13 mouse cellular contexts compared by ENCODE assay signal in the genomic region with DNA sequence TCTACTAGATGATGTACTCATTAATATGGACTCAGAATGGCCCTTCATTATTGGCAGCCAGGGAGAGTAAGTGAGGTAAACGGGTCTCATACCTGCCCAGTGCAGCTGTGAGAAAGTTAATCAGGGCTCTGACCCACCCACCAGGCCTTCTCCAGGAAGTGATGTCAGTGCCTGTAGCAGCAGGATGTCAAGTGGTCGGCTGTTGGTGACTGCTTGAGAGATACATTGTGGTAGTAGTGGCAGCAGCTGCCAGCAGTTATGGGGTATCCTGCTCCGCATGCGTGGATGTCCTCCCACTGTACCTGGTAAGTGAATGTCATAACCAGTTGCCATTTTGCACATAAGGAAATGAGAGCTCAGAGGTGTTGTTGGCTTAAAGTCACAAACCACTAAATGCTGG. TPM values are rescaled to one million over a fixed set of nuclear protein-coding genes. Genes with fewer than 3 reads are reported as not detected.
A peak's percentile ranks its signal among the peaks of the same experiment; 100 is the strongest.
DNase-seq lines count a peak whose midpoint lies in the region; ATAC-seq and TF ChIP-seq lines count a peak whose summit lies in the region.
"Had no signal": no experiment of that assay in that cellular context is flagged by ENCODE, and none has a peak within 500 bp of the region (broad histone marks: within the 10 kb centered on the region; RNA-seq: fewer than 3 reads in every experiment).

No protein-coding gene starts in this region.

- intact Hi-C loops in heart, postnatal 10 days (cut with DNase I), result no loop called here

- 78% methylated on average over 4 of the region's 4 CpGs for WGBS in midbrain, embryonic 13.5 days
- WGBS in midbrain, embryonic 11.5 days, result 84% methylated on average over 4 of the region's 4 CpGs
- 59% methylated on average over 4 of the region's 4 CpGs for WGBS in forebrain, postnatal 0 days
- 75% methylated on average over 4 of the region's 4 CpGs for WGBS in midbrain, embryonic 15.5 days

- no peaks in the 10 kb centered on the region for H3K9me3 ChIP-seq in midbrain, embryonic 13.5 days
- no peaks in the 10 kb centered on the region for H3K9me3 ChIP-seq in midbrain, embryonic 11.5 days (ENCODE audit: control insufficient read depth, low read length)
- no peaks in the 10 kb centered on the region for H3K9me3 ChIP-seq in forebrain, postnatal 0 days (ENCODE audit: low read length)
- H3K9me3 ChIP-seq in midbrain, embryonic 15.5 days, result no peaks in the 10 kb centered on the region
- H3K9me3 ChIP-seq: embryonic facial prominence, embryonic 13.5 days had no signal

- no peak for DNase-seq in midbrain, embryonic 11.5 days (ENCODE audit: low spot score, missing footprints)
- no peak for DNase-seq in forebrain, postnatal 0 days
- peak; percentile 52 for DNase-seq in thymus, postnatal 25 days
- DNase-seq in kidney, postnatal 10 days, result no peak
- DNase-seq in layer of hippocampus, adult 9-10 months (ENCODE audit: low spot score), result no peak
- DNase-seq in heart, postnatal 10 days, result no peak
- DNase-seq: adrenal gland, adult 8-10 months; cerebellum, adult 8-10 months; gastrocnemius, postnatal 10 days; lung, postnatal 4 days had no signal

- H3K27me3 ChIP-seq in midbrain, embryonic 13.5 days, result no peaks in the 10 kb centered on the region
- no peaks in the 10 kb centered on the region for H3K27me3 ChIP-seq in midbrain, embryonic 11.5 days (ENCODE audit: control insufficient read depth, insufficient read depth, low read length)
- H3K27me3 ChIP-seq in forebrain, postnatal 0 days (ENCODE audit: insufficient read depth, low read length), result no peaks in the 10 kb centered on the region
- H3K27me3 ChIP-seq in midbrain, embryonic 15.5 days (replicated peaks), result no peaks in the 10 kb centered on the region
- H3K27me3 ChIP-seq: embryonic facial prominence, embryonic 13.5 days had no signal

- no peak overlapping the region for H3K4me3 ChIP-seq in midbrain, embryonic 13.5 days (replicated peaks)
- H3K4me3 ChIP-seq in midbrain, embryonic 11.5 days (ENCODE audit: low read depth, low read length), result no peak overlapping the region
- no peak overlapping the region for H3K4me3 ChIP-seq in forebrain, postnatal 0 days (ENCODE audit: low read depth, low read length)
- no peak overlapping the region for H3K4me3 ChIP-seq in midbrain, embryonic 15.5 days
- H3K4me3 ChIP-seq: embryonic facial prominence, embryonic 13.5 days had no signal

- H3K36me3 ChIP-seq in midbrain, embryonic 13.5 days, result peaks cover 10% of the 10 kb centered on the region; the same call in 1 of the 2 replicates
- no peaks in the 10 kb centered on the region for H3K36me3 ChIP-seq in midbrain, embryonic 11.5 days (ENCODE audit: control insufficient read depth, insufficient read depth, low read length)
- H3K36me3 ChIP-seq in forebrain, postnatal 0 days (ENCODE audit: insufficient read depth), result peaks cover 11% of the 10 kb centered on the region; the same call in 1 of the 2 replicates
- no peaks in the 10 kb centered on the region; the same call in 1 of the 2 replicates for H3K36me3 ChIP-seq in midbrain, embryonic 15.5 days (replicated peaks)
- H3K36me3 ChIP-seq: embryonic facial prominence, embryonic 13.5 days had no signal

- H3K9ac ChIP-seq in midbrain, embryonic 13.5 days (replicated peaks), result no peak overlapping the region
- H3K9ac ChIP-seq in midbrain, embryonic 11.5 days (ENCODE audit: low read length), result no peak overlapping the region
- no peak overlapping the region for H3K9ac ChIP-seq in forebrain, postnatal 0 days
- H3K9ac ChIP-seq in midbrain, embryonic 15.5 days, result no peak overlapping the region
- H3K9ac ChIP-seq: embryonic facial prominence, embryonic 13.5 days had no signal

- H3K27ac ChIP-seq in midbrain, embryonic 13.5 days, result peak overlapping the region; percentile 69
- no peak overlapping the region for H3K27ac ChIP-seq in midbrain, embryonic 11.5 days (ENCODE audit: low read depth, low read length)
- H3K27ac ChIP-seq in forebrain, postnatal 0 days (ENCODE audit: low read depth, low read length), result peak overlapping the region; percentile 42; the same call in 1 of the 2 replicates
- H3K27ac ChIP-seq in midbrain, embryonic 15.5 days, result peak overlapping the region; percentile 53
- H3K27ac ChIP-seq: embryonic facial prominence, embryonic 13.5 days had no signal

- H3K4me2 ChIP-seq in midbrain, embryonic 13.5 days (replicated peaks), result no peak overlapping the region
- no peak overlapping the region for H3K4me2 ChIP-seq in midbrain, embryonic 11.5 days
- no peak overlapping the region for H3K4me2 ChIP-seq in forebrain, postnatal 0 days (ENCODE audit: low read depth)
- no peak overlapping the region for H3K4me2 ChIP-seq in midbrain, embryonic 15.5 days
- H3K4me2 ChIP-seq: embryonic facial prominence, embryonic 13.5 days had no signal

- no peak for ATAC-seq in midbrain, embryonic 13.5 days
- no peak for ATAC-seq in midbrain, embryonic 11.5 days (ENCODE audit: low FRiP score)
- ATAC-seq in forebrain, postnatal 0 days, result peak; percentile 28; the same call in 1 of the 2 replicates
- peak; percentile 19; the same call in 1 of the 2 replicates for ATAC-seq in midbrain, embryonic 15.5 days (replicated peaks)

- no peak for TF ChIP-seq CTCF in forebrain, postnatal 0 days (IDR thresholded peaks at IDR 0.05; ENCODE audit: low read depth)

- H3K4me1 ChIP-seq in midbrain, embryonic 13.5 days (replicated peaks), result peaks cover 65% of the 10 kb centered on the region
- H3K4me1 ChIP-seq in midbrain, embryonic 11.5 days (ENCODE audit: control insufficient read depth, insufficient read depth, low read length), result no peaks in the 10 kb centered on the region
- 0 out of 2 replicates have a peak, but pooled peaks cover 4% of the 10 kb centered on the region for H3K4me1 ChIP-seq in forebrain, postnatal 0 days (ENCODE audit: insufficient read depth)
- H3K4me1 ChIP-seq in midbrain, embryonic 15.5 days, result peaks cover 44% of the 10 kb centered on the region
- H3K4me1 ChIP-seq: embryonic facial prominence, embryonic 13.5 days had no signal

RNA-seq across cellular contexts. Expression of gene Nsg2, which starts 39.4 kb away (rescaled TPM):
- 444 and 467 TPM in 2 replicates for polyA plus RNA-seq in midbrain, embryonic 13.5 days (2015; fragmentation: Nextera tagmentation; extraction: Ambion mirVana)
- 39.8 and 40.5 TPM in 2 replicates for polyA plus RNA-seq in midbrain, embryonic 11.5 days (2014; fragmentation: Nextera tagmentation; extraction: Ambion mirVana)
- 1,434 and 1,519 TPM in 2 replicates for total RNA-seq in forebrain, postnatal 0 days (2014; rRNA removed)
- polyA plus RNA-seq in forebrain, postnatal 0 days (2015; fragmentation: Nextera tagmentation; extraction: Ambion mirVana), result 646 and 742 TPM in 2 replicates
- polyA plus RNA-seq in midbrain, embryonic 15.5 days (2015; fragmentation: Nextera tagmentation; extraction: Ambion mirVana), result 653 and 655 TPM in 2 replicates
- total RNA-seq in heart, postnatal 10 days (2021), result 1 to 10 TPM; 1.7 to 3.0 TPM

Comparison
In these comparisons a context has a peak if more than half of its experiments do, and no peak if none do; other contexts are left out.
1. ATAC-seq: peak in forebrain, postnatal 0 days (single experiment) and midbrain, embryonic 15.5 days (single experiment); none in midbrain, embryonic 13.5 days (single experiment) and midbrain, embryonic 11.5 days (single experiment).
2. RNA of gene Nsg2, which starts 39.4 kb away (polyA plus RNA-seq): 646 to 742 TPM in forebrain, postnatal 0 days, 653 to 655 TPM in midbrain, embryonic 15.5 days and 444 to 467 TPM in midbrain, embryonic 13.5 days; 39.8 to 40.5 TPM in midbrain, embryonic 11.5 days; every median in the first group is over 10 times any median in the second.